Comparison of ENCODE assay signal across 31 mouse cellular contexts in genomic region chr1:40091160-40091559, GRCm38 (mm10). TPM values are rescaled to one million over a fixed set of nuclear protein-coding genes. Genes with fewer than 3 reads are reported as not detected.
"Had no signal": no experiment of that assay in that cellular context is flagged by ENCODE, and none has a peak within 500 bp of the region (broad histone marks: within the 10 kb centered on the region; RNA-seq: fewer than 3 reads in every experiment).

No protein-coding gene starts in this region.

- H3K27me3 ChIP-seq: heart, embryonic 15.5 days; hindbrain, embryonic 12.5 days; intestine, embryonic 15.5 days; limb, embryonic 15.5 days had no signal

- H3K4me2 ChIP-seq: heart, embryonic 11.5 days; heart, embryonic 13.5 days; heart, embryonic 15.5 days; hindbrain, embryonic 12.5 days; hindbrain, embryonic 14.5 days; intestine, embryonic 15.5 days; limb, embryonic 13.5 days; limb, embryonic 15.5 days; liver, embryonic 12.5 days had no signal

- H3K9me3 ChIP-seq: heart, embryonic 13.5 days; heart, embryonic 15.5 days; hindbrain, embryonic 10.5 days; hindbrain, embryonic 12.5 days; intestine, embryonic 15.5 days; limb, embryonic 13.5 days; limb, embryonic 15.5 days; liver, embryonic 12.5 days had no signal

- H3K4me3 ChIP-seq: gastrocnemius, adult 2 months; heart, adult 2 months; heart, embryonic 13.5 days; heart, embryonic 15.5 days; hindbrain, embryonic 10.5 days; hindbrain, embryonic 12.5 days; intestine, embryonic 15.5 days; limb, embryonic 13.5 days; limb, embryonic 15.5 days; liver, embryonic 12.5 days had no signal

- H3K36me3 ChIP-seq: heart, embryonic 13.5 days; heart, embryonic 15.5 days; hindbrain, embryonic 10.5 days; hindbrain, embryonic 12.5 days; intestine, embryonic 15.5 days; limb, embryonic 13.5 days; limb, embryonic 15.5 days; liver, embryonic 12.5 days had no signal

- ATAC-seq: hindbrain, embryonic 16.5 days; inflammation-experienced regulatory T-cells, adult 6 months; intestine, embryonic 15.5 days; liver, embryonic 12.5 days had no signal

- DNase-seq: gastrocnemius, adult 2 months; gastrocnemius, postnatal 10 days; gastrocnemius, postnatal 25 days; heart, adult 11 months; heart, adult 2 months; heart, postnatal 4 days; kidney, adult 11 months; kidney, adult 8-10 months; kidney, postnatal 10 days; kidney, postnatal 36 days; layer of hippocampus, adult 9-11 months; layer of hippocampus, postnatal 36 days; left cerebral cortex, postnatal 4 days had no signal

- H3K9ac ChIP-seq: heart, embryonic 13.5 days; heart, embryonic 15.5 days; hindbrain, embryonic 12.5 days; hindbrain, embryonic 14.5 days; intestine, embryonic 15.5 days; limb, embryonic 13.5 days; limb, embryonic 15.5 days; liver, embryonic 12.5 days had no signal

- H3K4me1 ChIP-seq: heart, embryonic 15.5 days; hindbrain, embryonic 12.5 days; limb, embryonic 15.5 days had no signal

- H3K27ac ChIP-seq: gastrocnemius, adult 2 months; heart, adult 2 months; heart, embryonic 13.5 days; heart, embryonic 15.5 days; hindbrain, embryonic 10.5 days; hindbrain, embryonic 12.5 days; hindbrain, embryonic 14.5 days; intestine, embryonic 15.5 days; limb, embryonic 13.5 days; limb, embryonic 15.5 days; liver, embryonic 12.5 days had no signal

RNA-seq across cellular contexts. Expression of gene Il1r2, which starts 17.3 kb away (rescaled TPM):
- total RNA-seq: gastrocnemius, postnatal 4 days; heart, postnatal 25 days; heart, postnatal 4 days; layer of hippocampus, adult 18-20 months; layer of hippocampus, postnatal 36 days; left cerebral cortex, postnatal 25 days; liver, adult 2 months had no signal
- polyA plus RNA-seq: kidney, embryonic 14.5 days had no signal
